Mouse (Mus musculus): ENCODE results near the gene Epo. TPM values are rescaled to one million over a fixed set of nuclear protein-coding genes. Genes with fewer than 3 reads are reported as not detected.

The Epo gene
- polyA plus RNA-seq (2012): not detected in 2 replicates

GRCm38 (mm10) chr5:137533117-137533827 lies at the start of gene Epo, which contains the start of gene Gnb2:
TSS of gene Epo (minus strand) at chr5:137533242.
TSS of gene Gnb2 (minus strand) at chr5:137533510.

GRCm38 (mm10) chr5:137569665-137570064 lies 36.6 kb upstream of the Epo start, which contains the start of gene Tfr2:
TSS of gene Tfr2 (plus strand) at chr5:137569840.

GRCm38 (mm10) chr5:137553411-137553837 lies 20.4 kb upstream of the Epo start, which contains the start of gene Actl6b:
TSS of gene Actl6b (plus strand) at chr5:137553517.

GRCm38 (mm10) chr5:137518436-137518835 lies 14.6 kb downstream of the Epo start, which contains the start of gene Gigyf1:
TSS of gene Gigyf1 (plus strand) at chr5:137518548.

GRCm38 (mm10) chr5:137501709-137502666 lies 31.1 kb downstream of the Epo start, which contains the start of gene Pop7:
TSS of gene Pop7 (minus strand) at chr5:137502518.

GRCm38 (mm10) chr5:137476964-137477363 lies 56.1 kb downstream of the Epo start, which contains the start of gene Zan:
TSS of gene Zan (minus strand) at chr5:137477064.

Other genes with a start within 250 kb of the Epo start
- 46.0 and 66.5 TPM in 2 replicates for gene Ache, start 245.7 kb downstream of the Epo start, polyA plus RNA-seq (2012)
- 33.9 and 57.2 TPM in 2 replicates for gene Ufsp1, start 238.6 kb downstream of the Epo start, polyA plus RNA-seq (2012)
- gene Srrt, start 225.6 kb downstream of the Epo start, polyA plus RNA-seq (2012): 423 and 553 TPM in 2 replicates
- gene Trip6, start 218.8 kb downstream of the Epo start, polyA plus RNA-seq (2012): 70.9 and 87.7 TPM in 2 replicates
- gene Slc12a9, start 199.6 kb downstream of the Epo start, polyA plus RNA-seq (2012): 13.8 and 13.9 TPM in 2 replicates
- 0.11 and 0.28 TPM in 2 replicates for gene Ephb4, start 183.1 kb downstream of the Epo start, polyA plus RNA-seq (2012)
- gene Zan, start 56.2 kb downstream of the Epo start, polyA plus RNA-seq (2012): 0.42 and 0.71 TPM in 2 replicates
- 69.8 and 82.0 TPM in 2 replicates for gene Pop7, start 30.7 kb downstream of the Epo start, polyA plus RNA-seq (2012)
- 59.1 and 84.0 TPM in 2 replicates for gene Gigyf1, start 14.7 kb downstream of the Epo start, polyA plus RNA-seq (2012)
- gene Gnb2, start 268 bp upstream of the Epo start, polyA plus RNA-seq (2012): 450 and 452 TPM in 2 replicates
- gene Actl6b, start 20.3 kb upstream of the Epo start, polyA plus RNA-seq (2012): not detected in 2 replicates
- gene Tfr2, start 36.6 kb upstream of the Epo start, polyA plus RNA-seq (2012): 55.7 and 82.0 TPM in 2 replicates
- gene Mospd3, start 67.8 kb upstream of the Epo start, polyA plus RNA-seq (2012): 827 and 993 TPM in 2 replicates
- 0.17 and 0.50 TPM in 2 replicates for gene Pcolce, start 80.5 kb upstream of the Epo start, polyA plus RNA-seq (2012)
- 0.11 TPM in 1 of 2 replicates, not detected in the other for gene Fbxo24, start 95.8 kb upstream of the Epo start, polyA plus RNA-seq (2012)
- gene Lrch4, start 95.9 kb upstream of the Epo start, polyA plus RNA-seq (2012): 245 and 269 TPM in 2 replicates
- gene Gm20605, start 95.9 kb upstream of the Epo start, polyA plus RNA-seq (2012): 18.6 and 26.8 TPM in 2 replicates
- 86.6 and 124 TPM in 2 replicates for gene Sap25, start 108.1 kb upstream of the Epo start, polyA plus RNA-seq (2012)
- gene Irs3, start 112.5 kb upstream of the Epo start, polyA plus RNA-seq (2012): 0.06 TPM in 1 of 2 replicates, not detected in the other
- 37.4 and 40.4 TPM in 2 replicates for gene Agfg2, start 151.5 kb upstream of the Epo start, polyA plus RNA-seq (2012)
- 1.3 and 1.8 TPM in 2 replicates for gene Nyap1, start 208.4 kb upstream of the Epo start, polyA plus RNA-seq (2012)
- gene Tsc22d4, start 212.5 kb upstream of the Epo start, polyA plus RNA-seq (2012): 412 and 464 TPM in 2 replicates
- gene Ppp1r35, start 245.6 kb upstream of the Epo start, polyA plus RNA-seq (2012): 120 and 122 TPM in 2 replicates

Data from megakaryocyte-erythroid progenitor cell, adult 5 weeks (primary cell).